Mouse (Mus musculus) layer of hippocampus, adult 11-12 months (tissue): ENCODE data around the gene Strc.
"Not testable (repeated sequence)": the region's sequence is repeated elsewhere in the genome, so short reads cannot be mapped to it uniquely, and the experiment has no call there.

ENCODE experiments used
- DNase-seq: peaks from one replicate; pipeline ENCODE4 v3.0.0; 2022; ENCODE audit warnings: low spot score

Gene Strc

DNA sequence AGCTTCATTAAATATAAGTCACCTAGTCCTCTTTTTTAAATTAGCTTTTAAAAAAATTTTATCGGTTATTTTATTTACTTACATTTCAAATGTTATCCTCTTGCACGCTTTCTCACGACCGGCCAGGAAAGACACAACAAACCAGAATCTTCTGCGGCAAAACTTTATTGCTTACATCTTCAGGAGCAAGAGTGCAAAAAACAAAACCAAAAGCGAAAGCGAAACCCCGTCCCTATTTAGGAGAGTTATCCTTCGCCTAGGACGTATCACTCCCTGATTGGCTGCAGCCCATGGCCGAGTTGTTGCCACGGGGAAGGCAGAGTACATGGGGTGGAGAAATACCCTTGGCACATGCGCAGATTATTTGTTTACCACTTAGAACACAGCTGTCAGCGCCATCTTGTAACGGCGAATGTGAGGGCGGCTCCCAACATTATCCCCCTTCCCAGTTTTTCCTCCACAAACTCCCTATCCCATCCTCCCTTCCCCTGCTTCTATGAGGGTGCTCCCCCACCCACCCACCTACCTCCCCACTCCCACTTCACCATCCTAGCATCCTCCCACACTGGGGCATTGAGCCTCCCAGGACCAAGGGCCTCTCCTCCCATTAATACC lies at the start of gene Strc:
Gene Strc, minus strand, starts transcription at position 208 of the 615 bp plus-strand sequence.
- DNase-seq: not testable (repeated sequence)

DNA sequence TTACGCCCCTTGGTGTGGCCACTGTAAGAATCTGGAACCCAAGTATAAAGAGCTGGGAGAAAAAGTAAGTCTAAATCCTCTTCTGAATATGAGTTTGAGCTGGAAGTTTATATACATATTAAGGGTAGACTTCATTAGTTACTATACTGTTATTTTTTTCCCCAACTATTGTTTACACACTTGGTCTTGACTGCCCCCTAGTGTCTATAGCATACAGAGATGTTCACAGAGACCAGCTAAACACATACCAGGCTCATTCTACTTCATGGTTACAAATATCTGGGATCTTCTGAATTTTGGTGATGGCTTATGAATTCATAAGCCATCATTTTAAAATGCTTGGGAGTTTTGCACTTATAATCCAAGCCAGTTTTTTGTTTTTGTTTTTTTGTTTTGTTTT lies 47.9 kb upstream of the Strc start:
- DNase-seq: no peak

DNA sequence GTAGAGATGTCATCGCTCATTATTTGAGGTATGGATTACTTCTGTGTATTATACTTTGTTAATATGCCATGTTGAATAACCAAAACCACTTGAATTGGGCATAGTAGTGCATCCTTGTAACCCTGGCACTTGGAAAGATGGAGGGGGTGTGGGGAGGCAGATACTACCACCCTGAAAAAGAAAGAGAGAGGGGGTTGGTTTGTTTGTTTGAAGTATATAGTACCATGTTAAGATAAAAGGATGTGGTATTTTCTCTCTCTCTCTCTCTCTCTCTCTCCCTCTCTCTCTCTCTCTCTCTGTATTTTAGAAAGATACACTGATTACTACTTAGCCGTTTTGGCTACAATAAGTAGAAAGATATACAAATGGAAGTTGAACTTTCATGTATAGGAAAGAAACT lies 38.9 kb upstream of the Strc start:
- DNase-seq: no peak

DNA sequence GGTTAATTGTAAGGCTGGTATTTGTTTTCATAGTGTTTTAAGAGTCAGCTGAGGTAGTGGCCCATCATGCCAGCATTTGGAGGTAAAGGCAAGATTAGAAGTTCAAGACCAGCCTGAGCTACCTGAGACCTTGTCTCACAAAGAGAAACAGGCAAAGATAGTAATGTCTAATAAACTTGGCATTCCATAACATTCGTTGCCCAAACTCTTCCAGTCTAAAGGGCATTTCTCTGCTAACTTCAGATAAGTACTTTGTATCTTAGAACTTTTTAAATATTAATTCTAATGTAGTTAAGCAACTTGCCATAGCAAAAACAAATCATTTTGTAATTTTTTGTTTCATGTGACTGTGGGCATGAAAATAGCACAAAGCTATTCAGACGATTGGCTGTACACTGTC lies 36.2 kb upstream of the Strc start:
- no peak for DNase-seq

DNA sequence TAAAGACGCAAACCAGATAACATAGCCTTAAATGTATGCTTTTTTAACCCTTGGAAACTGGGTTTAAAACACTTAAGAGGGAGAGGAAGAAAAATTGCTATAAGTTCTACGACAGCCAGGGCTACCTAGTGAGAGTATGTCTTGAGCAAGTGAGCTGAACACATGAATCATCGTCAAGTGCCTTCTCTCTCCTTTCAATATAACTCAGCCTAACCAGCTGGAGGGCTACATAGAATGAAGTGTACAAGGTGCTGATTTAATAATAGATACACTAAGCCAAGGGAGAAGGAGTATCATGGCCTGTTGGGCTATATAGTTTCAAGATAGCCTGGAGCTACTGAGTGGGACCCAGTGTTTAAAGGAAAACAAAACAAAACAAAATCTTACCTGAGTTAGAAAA lies 31.5 kb upstream of the Strc start:
- DNase-seq: no peak

DNA sequence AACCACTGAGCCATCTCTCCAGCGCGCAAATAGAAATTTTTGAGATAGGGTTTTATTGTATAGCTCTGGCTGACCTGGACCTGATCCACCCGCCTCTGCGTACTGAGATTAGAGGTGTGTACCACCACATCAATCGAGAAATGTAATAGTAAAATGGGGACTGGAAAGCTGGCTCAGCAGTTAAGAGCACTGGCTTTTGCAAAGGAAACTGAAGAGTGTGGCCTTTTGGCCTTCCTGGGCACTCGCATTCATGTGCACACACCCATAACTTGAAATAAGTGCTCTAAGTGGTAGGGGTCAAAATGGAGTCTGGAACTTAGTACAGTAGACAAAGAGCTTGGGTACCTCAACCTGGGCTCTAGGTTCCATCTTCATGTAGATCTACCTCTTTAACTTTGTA lies 29.4 kb upstream of the Strc start:
- no peak for DNase-seq

DNA sequence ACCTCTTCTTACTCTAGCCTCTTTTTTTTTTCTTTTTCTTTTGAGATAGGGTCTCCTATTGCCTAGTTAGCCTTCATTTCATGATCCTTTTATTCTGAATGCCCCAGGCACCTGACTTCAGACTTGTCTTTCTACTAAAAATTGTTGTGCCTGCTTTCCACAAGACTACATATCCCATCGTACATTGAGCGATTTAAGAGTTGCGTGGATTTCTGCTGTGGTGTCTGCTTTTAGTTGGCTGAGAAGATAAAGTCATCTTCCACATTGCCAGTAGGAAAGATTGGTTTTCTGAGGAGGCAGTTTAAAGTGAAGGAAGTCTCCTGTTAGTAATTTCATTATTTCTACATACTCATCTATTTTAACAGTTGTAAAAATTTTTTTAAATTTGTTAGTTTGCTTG lies 28.6 kb upstream of the Strc start:
- DNase-seq: no peak

DNA sequence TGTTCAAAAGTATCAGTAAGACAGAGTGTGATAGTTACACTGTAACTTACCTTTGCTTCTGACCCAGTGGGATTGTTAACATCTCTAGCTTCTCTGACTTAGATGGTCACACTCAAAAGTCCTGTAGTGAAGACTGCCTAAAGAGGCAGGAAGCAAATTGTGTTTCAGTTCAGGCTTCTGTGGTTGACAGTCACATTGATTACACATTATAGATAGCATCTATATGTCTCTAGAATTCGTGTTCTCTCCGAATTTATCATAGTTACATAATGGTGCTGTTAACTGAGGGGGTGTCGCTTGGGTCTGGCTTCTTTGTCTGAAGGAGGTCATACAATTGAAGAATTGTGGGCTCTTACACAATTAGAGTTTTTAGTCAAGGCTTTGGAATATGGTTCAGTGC lies 28.1 kb upstream of the Strc start:
- no peak for DNase-seq

DNA sequence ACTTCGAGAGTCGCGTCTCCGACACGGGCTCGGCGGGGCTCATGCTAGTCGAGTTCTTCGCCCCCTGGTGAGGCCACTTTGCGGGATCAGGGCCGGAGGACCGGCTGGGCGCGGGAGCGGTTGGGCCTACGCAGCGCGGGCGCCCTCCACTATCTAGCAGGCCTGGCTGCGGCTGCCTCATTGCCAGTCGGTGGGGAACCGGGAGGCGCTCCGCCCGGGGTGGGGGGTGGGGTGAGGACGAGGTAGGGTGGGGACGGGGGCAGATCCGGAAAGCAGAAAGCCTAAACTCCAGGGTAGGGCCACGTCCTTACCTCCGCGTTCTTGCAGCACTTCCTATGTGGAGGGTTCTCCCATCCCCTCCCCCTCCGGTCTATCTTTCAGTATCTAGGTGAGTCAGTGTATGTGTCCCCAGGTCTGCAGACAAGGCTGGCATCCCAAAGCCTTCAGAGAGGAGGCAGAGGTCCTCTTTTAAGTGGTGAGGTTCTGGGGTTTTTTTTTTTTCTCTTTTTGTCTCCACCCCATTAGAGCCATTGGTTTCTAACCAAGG lies 27.2 kb upstream of the Strc start:
- no peak for DNase-seq

DNA sequence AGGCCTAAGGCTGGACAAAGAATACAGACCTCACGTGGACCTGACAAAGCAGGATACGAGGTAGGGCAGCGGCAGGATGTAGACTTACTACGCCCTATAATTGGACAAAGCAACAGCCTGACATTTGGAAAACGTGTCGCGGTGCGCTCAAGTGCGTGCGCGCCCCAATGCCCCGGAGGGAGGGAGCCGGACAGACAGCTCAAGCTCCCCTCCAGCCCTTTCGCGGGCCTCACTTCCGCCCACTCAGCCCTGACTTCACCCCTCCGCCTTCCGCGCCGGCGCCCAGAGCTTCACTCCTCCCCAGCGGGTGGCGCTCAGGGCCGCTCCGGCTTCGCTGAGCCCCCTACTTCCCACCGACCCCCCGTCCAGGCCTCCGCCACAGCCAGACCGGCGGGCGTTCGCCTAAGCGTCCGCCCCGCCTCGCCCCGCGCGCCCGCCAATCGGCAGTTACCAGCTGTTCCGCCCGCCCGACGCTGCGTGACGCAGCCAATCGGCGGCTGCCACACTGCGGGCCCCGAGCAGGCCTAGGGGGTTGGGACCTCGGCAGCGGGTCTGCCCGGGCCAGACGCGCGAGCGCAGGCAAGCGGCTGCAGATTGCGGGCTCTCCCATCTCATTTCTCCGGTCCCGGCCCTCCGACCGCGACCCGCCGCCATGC lies 26.5 kb upstream of the Strc start, which contains the start of the genes Pdia3 and Catsper2:
Gene Pdia3, plus strand, starts transcription at position 389 of the 656 bp plus-strand sequence.
Gene Catsper2, minus strand, starts transcription at position 406 of the 656 bp plus-strand sequence.
- DNase-seq: peak; percentile 94

DNA sequence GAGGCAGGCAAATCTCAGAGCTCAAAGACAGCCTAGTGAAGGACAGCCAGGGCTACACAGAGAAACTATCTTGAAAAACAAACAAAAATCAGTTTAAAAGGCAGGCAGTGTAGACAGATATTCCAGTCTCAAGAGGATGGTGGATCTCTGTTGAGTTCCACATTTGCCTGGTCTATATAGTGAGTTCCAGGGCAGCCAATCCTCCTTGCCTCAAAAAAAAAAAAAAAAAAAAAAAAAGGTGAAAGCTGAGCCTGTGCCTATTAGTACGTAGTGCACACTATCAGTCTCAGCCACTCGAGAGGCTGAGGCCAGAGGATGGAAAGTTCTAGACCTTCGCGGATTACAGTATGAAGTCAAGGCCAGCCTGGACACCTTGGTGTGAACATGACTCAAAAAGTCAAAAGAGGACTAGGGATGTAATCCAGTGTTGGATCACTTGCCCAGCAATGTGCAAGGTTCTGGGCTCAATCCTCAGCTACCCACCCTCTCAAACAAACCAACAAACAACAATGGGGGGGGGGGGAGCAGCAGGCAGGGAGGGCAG lies 25.9 kb upstream of the Strc start:
- DNase-seq: no peak

DNA sequence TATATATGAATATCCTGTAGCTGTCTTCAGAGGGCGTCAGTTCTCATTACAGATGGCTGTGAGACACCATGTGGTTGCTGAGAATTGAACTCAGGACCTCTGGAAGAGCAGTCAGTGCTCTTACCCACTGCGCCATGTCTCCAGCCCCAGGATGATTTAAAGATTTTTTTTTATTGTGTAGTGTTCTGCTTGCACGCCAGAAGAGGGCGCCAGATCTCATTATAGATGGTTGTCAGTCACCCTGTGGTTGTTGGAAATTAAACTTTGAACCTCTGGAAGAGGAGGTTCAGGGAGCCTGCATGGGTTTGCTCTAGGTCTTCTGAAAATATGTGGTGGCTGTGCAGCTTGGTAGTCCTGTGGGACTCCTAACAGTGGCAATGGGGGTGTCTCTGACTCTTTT lies 21.2 kb upstream of the Strc start:
- no peak for DNase-seq

DNA sequence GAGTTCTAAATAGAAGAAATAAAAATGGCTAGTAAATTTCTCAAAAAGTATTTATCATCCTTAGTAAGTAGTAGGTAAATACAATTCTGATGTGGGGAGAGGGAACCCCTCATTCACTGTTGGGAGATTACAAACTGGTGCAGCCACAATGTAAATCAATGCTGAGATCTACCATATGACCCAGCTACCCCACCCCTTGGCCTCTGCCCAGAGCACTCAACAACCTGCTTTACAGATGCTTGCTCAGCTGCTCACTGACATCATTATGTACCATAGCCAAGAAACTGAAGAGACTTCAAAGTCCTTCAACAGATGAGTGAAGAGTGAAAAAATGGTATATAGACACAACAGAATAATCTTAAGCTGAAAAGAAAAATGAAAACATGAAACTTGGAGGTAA lies 16.3 kb upstream of the Strc start:
- no peak for DNase-seq

DNA sequence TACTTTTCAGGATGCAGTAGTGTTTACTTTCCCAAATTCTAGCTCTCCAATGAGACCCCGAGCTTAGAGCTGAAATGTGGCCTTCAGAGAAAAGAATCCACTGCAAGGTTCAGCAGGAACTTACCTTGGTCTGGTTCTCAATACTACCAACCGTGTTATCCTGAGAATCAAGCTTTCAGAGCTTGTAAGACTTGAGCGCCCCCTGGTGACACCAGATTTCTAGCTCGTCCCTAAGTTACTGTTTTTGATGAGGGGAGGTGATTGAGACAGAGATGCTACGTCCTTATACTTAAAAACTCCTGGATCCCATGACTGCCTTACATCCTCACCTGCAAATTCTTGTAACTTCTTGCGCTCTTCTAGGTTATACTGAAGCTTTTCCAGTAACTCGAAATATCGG lies 9.7 kb upstream of the Strc start:
- peak; percentile 85 for DNase-seq

DNA sequence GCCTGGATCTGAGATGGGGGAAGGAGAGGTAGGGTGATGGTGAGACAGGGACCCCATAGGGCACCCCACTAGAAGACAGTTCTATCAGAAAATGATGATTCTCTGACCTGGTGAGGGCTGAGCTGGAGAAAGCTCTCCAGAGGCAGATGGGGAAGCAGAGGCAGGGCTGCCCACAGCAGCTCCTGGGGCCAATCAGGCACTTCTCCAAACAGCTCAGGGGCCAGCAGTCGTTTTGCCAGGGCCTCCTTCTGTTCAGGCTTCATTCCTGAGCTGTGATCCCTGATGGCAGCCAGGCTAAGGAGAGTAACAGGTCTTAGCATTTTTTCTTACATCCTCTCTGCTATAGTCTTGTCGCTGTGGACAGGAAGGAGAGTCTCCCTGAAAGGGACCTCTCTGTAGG lies 12.2 kb downstream of the Strc start:
- no peak for DNase-seq

DNA sequence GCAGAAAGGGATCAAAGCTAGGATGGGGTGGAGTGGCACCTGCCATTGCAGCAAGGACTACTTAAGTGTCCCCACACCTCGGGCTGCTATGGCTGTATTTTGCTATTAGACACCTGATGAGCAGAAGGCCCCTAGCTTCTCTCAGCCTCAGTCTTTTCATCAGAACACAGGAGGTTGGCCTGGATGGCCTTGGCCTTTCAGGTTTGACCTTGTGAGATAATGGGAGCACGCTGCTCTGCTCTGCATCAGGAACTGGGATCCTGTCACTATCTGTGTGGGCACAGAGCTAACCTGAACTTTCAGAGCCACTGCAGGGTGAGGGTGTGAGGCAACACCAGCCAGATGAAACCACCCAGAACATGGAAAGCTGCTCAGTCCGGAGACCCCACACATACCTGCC lies 14.7 kb downstream of the Strc start:
- no peak for DNase-seq

DNA sequence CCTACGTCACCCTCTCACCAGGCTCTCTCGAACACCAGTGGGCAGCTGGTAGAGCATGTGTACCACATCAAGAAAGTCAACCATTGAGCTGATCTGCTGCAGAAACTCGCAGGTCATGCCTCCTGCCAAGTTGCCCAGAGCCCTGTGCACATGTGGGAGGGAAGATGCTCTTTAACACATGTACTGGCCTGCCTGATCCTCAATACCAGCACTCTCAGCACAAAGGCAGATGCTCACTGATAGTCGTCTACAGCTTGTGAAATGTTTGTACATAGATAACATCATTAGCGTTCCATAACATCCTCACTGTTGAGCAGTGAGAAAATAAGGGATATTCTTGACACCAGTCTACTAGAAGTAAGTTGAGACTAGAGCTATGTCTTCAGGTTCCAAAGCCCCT lies 16.0 kb downstream of the Strc start:
- DNase-seq: no peak

DNA sequence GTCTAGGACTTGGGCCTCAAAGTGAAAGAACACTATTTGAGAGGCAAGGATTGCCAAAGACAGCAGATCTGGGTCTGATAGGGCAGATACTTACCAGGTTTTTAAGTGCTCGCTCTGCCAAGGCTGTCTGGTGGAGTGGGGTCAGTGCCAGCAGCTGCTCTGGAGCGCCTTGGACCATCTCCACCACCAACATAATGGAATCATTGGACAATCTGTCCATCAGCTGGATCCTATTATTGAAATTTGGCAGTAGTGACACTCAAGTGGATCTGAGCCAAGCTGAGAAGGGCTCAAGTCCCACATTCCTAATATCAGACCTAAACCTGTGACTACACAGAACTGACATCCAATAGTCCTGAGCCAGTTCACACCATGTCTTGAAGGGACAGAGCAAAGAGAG lies 18.1 kb downstream of the Strc start:
- DNase-seq: no peak

DNA sequence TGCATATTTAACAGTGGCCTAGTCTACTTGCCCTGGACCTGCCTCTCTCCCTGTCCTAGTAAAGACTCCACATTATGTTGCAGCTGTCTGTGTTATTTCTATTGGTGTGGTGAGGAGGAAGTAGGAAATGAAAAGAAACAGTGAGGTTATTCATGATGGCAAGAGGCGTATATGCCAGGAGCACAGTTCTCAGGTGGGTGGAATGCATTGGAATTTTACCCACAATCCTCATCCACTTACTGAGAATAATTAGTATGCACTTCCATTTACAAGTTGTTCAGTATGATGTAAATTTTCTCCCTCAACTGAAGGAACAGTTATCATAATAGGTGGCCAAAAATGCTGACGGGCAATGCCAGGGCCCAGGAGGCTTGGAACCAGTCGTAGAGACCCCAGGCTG lies 23.3 kb downstream of the Strc start:
- no peak for DNase-seq

DNA sequence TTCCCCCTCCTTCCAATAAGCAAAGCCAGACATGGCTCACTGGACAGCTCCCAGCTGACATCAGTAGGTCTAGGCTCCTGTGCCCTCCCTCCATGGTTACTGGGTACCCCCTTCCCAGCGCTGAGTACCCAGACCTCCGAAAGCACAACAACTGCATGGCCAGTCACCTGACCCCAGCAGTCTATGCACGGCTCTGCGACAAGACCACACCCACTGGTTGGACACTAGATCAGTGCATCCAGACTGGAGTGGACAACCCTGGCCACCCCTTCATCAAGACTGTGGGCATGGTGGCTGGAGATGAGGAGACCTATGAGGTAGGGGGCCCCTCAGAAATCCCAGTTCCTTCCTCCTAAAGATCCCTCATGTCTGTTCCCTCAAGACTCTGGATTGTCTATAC lies 27.5 kb downstream of the Strc start:
- no peak for DNase-seq

DNA sequence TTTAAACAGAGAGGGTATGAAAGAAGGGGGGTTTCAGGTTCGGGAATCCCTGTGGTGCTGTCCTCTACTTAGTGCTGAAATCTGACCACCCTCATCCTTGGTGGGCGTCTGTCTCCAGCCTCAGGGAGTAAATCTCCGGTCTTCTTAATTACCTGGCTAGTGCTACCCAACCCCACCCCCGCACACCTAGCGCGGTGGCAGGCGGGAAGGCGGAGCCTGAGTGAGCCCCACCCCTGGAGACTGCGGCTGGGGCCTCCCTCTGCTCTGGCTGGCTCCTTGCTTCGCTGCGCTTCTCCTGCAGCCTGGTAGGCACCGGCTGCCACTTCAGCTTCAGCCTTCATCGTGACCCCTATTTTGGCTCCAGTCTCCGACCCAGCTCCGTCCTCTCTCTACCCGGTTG lies 28.6 kb downstream of the Strc start:
- peak; percentile 82 for DNase-seq

DNA sequence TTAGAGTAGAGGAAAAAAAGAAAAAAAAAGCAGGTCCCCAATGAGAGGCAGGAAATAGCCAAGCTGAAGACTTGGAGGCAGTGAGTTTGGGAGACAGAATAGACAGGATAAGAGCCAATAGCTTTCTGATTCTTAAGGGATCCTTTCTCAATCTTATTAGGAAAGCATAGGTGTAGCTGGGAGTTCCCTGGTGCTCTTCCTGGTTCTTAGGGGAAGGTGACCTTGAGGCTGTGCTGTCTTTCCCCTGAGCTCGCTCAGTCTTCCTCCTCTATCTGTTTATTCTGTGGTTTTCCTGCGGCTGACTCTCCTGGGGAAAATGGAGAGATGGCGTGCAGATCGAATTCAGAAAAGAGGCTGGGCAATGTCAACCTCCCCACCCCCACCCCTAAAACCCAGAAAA lies 29.0 kb downstream of the Strc start:
- no peak for DNase-seq

DNA sequence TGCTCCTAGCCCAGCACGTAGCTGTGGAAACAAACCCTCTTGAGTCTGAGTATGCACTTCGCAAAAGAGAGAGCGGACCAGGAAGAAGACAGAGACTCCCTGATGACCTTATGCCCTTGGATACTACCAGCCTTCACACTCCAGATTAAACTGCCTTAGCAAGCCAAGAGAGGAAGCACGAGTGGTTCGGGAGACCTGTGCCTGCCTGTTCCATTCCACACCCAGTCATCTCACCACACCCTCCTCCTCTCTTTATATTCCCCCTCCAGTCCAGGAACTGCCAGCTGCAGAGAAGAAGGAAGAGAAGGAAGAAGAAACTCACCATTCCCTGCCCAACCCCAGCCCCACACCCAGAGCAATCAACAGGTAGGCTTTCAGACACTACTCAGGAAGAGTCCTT lies 29.5 kb downstream of the Strc start, which contains the start of gene Ckmt1:
Gene Ckmt1, plus strand, starts transcription at position 221 of the 400 bp plus-strand sequence.
- no peak for DNase-seq
